Mouse (Mus musculus): ENCODE measurements around the gene Ggps1.

GRCm38 (mm10) chr13:14004086-14004485 lies 59.2 kb downstream of the Ggps1 start:
- TF ChIP-seq MAX (IDR thresholded peaks at IDR 0.05; ENCODE audit: low read depth) (no peak), TCF3 (IDR thresholded peaks at IDR 0.05; ENCODE audit: insufficient read length, low read depth) (no peak), USF1 (IDR thresholded peaks at IDR 0.05; ENCODE audit: low read depth) (no peak), POLR2A (IDR thresholded peaks at IDR 0.05; ENCODE audit: insufficient read length, low read depth) (no peak), SRF (IDR thresholded peaks at IDR 0.05; ENCODE audit: control insufficient read depth, insufficient read length, low read depth) (no peak), E2F4 (IDR thresholded peaks at IDR 0.05; ENCODE audit: insufficient read depth) (no peak), TCF12 (IDR thresholded peaks at IDR 0.05; ENCODE audit: insufficient read depth, poor library complexity, severe bottlenecking) (no peak)
